Mouse (Mus musculus) liver, embryonic 14.5 days (tissue): Measurements from ENCODE around the gene Vwa3b.

ENCODE experiments used
- CTCF ChIP-seq: IDR thresholded peaks from 2 replicates; pipeline ENCODE4 v1.5.1; 2016; ENCODE audit warnings: antibody characterized with exemption, low read depth, control low read depth
- EP300 ChIP-seq: IDR thresholded peaks from 2 replicates; pipeline ENCODE4 v1.6.1; 2016; ENCODE audit warnings: antibody characterized with exemption, low read depth

- no peak for TF ChIP-seq EP300
- TF ChIP-seq CTCF = no peak
These were observed 12.7 kb upstream of the Vwa3b start for GRCm38 (mm10) chr1:37013687-37014086.
